Mouse (Mus musculus) bone marrow, adult 2 months (tissue): ENCODE results near the gene Map3k6.
A peak's percentile ranks its signal among the peaks of the same experiment; 100 is the strongest.

ENCODE experiments used
- CTCF ChIP-seq: fragments of 200-500 bp; IDR thresholded peaks from 2 replicates; pipeline ENCODE4 v1.5.1; 2011; ENCODE audit warnings: low read length, control low read depth; ENCODE audit not compliant: control insufficient read depth, insufficient read depth
- POLR2A ChIP-seq: fragments of 200-500 bp; IDR thresholded peaks from 2 replicates; pipeline ENCODE4 v1.6.1; 2011; ENCODE audit warnings: low read depth, mild to moderate bottlenecking, control low read depth, low read length, borderline replicate concordance; ENCODE audit not compliant: control insufficient read depth

- TF ChIP-seq POLR2A, result no peak
- peak; percentile 97 for TF ChIP-seq CTCF
Measured at GRCm38 (mm10) chr4:133297801-133298238, 57.2 kb downstream of the Map3k6 start.
